Mouse (Mus musculus): ENCODE measurements around the gene Tns1.
"Not testable (repeated sequence)": the region's sequence is repeated elsewhere in the genome, so short reads cannot be mapped to it uniquely, and the experiment has no call there.

Tns1 gene

GRCm38 (mm10) chr1:73913071-73914005 is 210.9 kb downstream of the Tns1 start:
- no peak for DNase-seq (ENCODE audit: low spot score in 2 of 2)

- DNase-seq (ENCODE audit: low spot score in 2 of 2), result no peak
Measured at GRCm38 (mm10) chr1:73912466-73912865, 211.8 kb downstream of the Tns1 start.

GRCm38 (mm10) chr1:73911981-73912380 is 212.3 kb downstream of the Tns1 start:
- DNase-seq (ENCODE audit: low spot score in 2 of 2), result no peak

GRCm38 (mm10) chr1:73910701-73911100 is 213.5 kb downstream of the Tns1 start:
- no peak for DNase-seq (ENCODE audit: low spot score in 2 of 2)

GRCm38 (mm10) chr1:73910111-73910510 is 214.1 kb downstream of the Tns1 start:
- DNase-seq (ENCODE audit: low spot score in 2 of 2), result no peak

GRCm38 (mm10) chr1:73909191-73909983 is 214.9 kb downstream of the Tns1 start:
- no peak for DNase-seq (ENCODE audit: low spot score in 2 of 2)

GRCm38 (mm10) chr1:73908081-73908960 is 215.9 kb downstream of the Tns1 start:
- DNase-seq (ENCODE audit: low spot score in 2 of 2), result no peak

- no peak for DNase-seq (ENCODE audit: low spot score in 2 of 2)
Measured at GRCm38 (mm10) chr1:73907166-73907565, 217.1 kb downstream of the Tns1 start.

GRCm38 (mm10) chr1:73906376-73906775 is 217.9 kb downstream of the Tns1 start:
- no peak for DNase-seq (ENCODE audit: low spot score in 2 of 2)

GRCm38 (mm10) chr1:73905811-73906190 is 218.4 kb downstream of the Tns1 start:
- no peak for DNase-seq (ENCODE audit: low spot score in 2 of 2)

GRCm38 (mm10) chr1:73905111-73905810 is 219.0 kb downstream of the Tns1 start:
- DNase-seq (ENCODE audit: low spot score in 2 of 2), result no peak

- DNase-seq (ENCODE audit: low spot score in 2 of 2), result no peak
Measured at GRCm38 (mm10) chr1:73904641-73905040, 219.6 kb downstream of the Tns1 start.

GRCm38 (mm10) chr1:73903035-73903434 is 221.2 kb downstream of the Tns1 start:
- DNase-seq (ENCODE audit: low spot score in 2 of 2), result no peak

- DNase-seq (ENCODE audit: low spot score in 2 of 2), result peak in 1 of 2 experiments; percentile 55
Measured at GRCm38 (mm10) chr1:73902171-73902991, 221.9 kb downstream of the Tns1 start.

- DNase-seq (ENCODE audit: low spot score in 2 of 2), result peak; percentile 53 to 58
Measured at GRCm38 (mm10) chr1:73901496-73901899, 222.8 kb downstream of the Tns1 start.

GRCm38 (mm10) chr1:73895451-73895850 is 228.8 kb downstream of the Tns1 start:
- DNase-seq (ENCODE audit: low spot score in 2 of 2), result not testable (repeated sequence)

GRCm38 (mm10) chr1:73880731-73881130 is 243.5 kb downstream of the Tns1 start:
- DNase-seq (ENCODE audit: low spot score in 2 of 2), result no peak

- DNase-seq (ENCODE audit: low spot score in 2 of 2), result no peak
Measured at GRCm38 (mm10) chr1:73875676-73876218, 248.5 kb downstream of the Tns1 start.

- no peak for DNase-seq (ENCODE audit: low spot score in 2 of 2)
Measured at GRCm38 (mm10) chr1:73864314-73864713, 259.9 kb downstream of the Tns1 start.

GRCm38 (mm10) chr1:73863074-73863431 is 261.2 kb downstream of the Tns1 start:
- DNase-seq (ENCODE audit: low spot score in 2 of 2), result no peak

Data from urinary bladder, adult 18-20 months (tissue).